Mouse (Mus musculus) liver, postnatal 0 days (tissue): ENCODE data around the gene St7. TPM values are rescaled to one million over a fixed set of nuclear protein-coding genes. Genes with fewer than 3 reads are reported as not detected.

ENCODE experiments used
- ATAC-seq: fragments of 200-750 bp; cut with Nextera tagmentation; 2 replicates; pipeline ENCODE4 v1.8.0; 2017; ENCODE audit warnings: mild to moderate bottlenecking, moderate library complexity
- DNase-seq: peaks from one replicate; pipeline ENCODE4 v3.0.0-alpha.2; 2016
- H3K27ac ChIP-seq: fragments of 300-500 bp; sonication (generic); 2 replicates; pipeline ENCODE4 v1.5.1; 2014; ENCODE audit warnings: antibody characterized with exemption, moderate library complexity, mild to moderate bottlenecking, low read depth
- H3K27me3 ChIP-seq: fragments of 300-500 bp; sonication (generic); 2 replicates; pipeline ENCODE4 v1.6.1; 2014; ENCODE audit warnings: low read length, control low read depth, mixed read lengths; ENCODE audit not compliant: insufficient read depth
- H3K36me3 ChIP-seq: fragments of 300-500 bp; sonication (generic); replicated peaks from 2 replicates; pipeline ENCODE4 v1.6.1; 2014; ENCODE audit warnings: mild to moderate bottlenecking, control low read depth, low read length, moderate library complexity, mixed read lengths; ENCODE audit not compliant: insufficient read depth
- H3K4me1 ChIP-seq: fragments of 300-500 bp; sonication (generic); 2 replicates; pipeline ENCODE4 v1.6.1; 2014; ENCODE audit warnings: antibody characterized with exemption, mild to moderate bottlenecking, control low read depth; ENCODE audit not compliant: insufficient read depth
- H3K4me2 ChIP-seq: fragments of 300-500 bp; sonication (generic); 2 replicates; pipeline ENCODE4 v1.6.1; 2014; ENCODE audit warnings: low read depth, mild to moderate bottlenecking, low read length, moderate library complexity, mixed read lengths
- H3K4me3 ChIP-seq: fragments of 300-500 bp; sonication (generic); 2 replicates; pipeline ENCODE4 v1.5.1; 2014; ENCODE audit warnings: low read depth, low read length
- H3K9ac ChIP-seq: fragments of 300-500 bp; sonication (generic); replicated peaks from 2 replicates; pipeline ENCODE4 v1.6.1; 2014; ENCODE audit warnings: mild to moderate bottlenecking, moderate library complexity
- H3K9me3 ChIP-seq: fragments of 300-500 bp; sonication (generic); 2 replicates; pipeline ENCODE4 v1.6.1; 2016; ENCODE audit warnings: mild to moderate bottlenecking, control low read depth, low read length, mixed read lengths
- CTCF ChIP-seq: sonication (generic); IDR thresholded peaks from 2 replicates; pipeline ENCODE4 v1.5.1; 2016; ENCODE audit warnings: antibody characterized with exemption, low read depth
- EP300 ChIP-seq: IDR thresholded peaks from 2 replicates; pipeline ENCODE4 v1.6.1; 2016; ENCODE audit warnings: antibody characterized with exemption, low read depth, mild to moderate bottlenecking
- WGBS: fragments of 180-500 bp; shearing (Covaris S2); extraction: QIAGEN DNeasy Blood & Tissue Kit; methylation state at CpG from one replicate; pipeline ENCODE4 v1.1.7; 2014; ENCODE audit not compliant: insufficient replicate concordance; 5-methylcytosine and 5-hydroxymethylcytosine counted together
- polyA plus RNA-seq: library from polyadenylated mRNA; unstranded; fragments of >200 nt; fragmentation: Nextera tagmentation; extraction: Ambion mirVana; gene quantifications from 2 replicates; pipeline ENCODE4 v1.2.1, GENCODE M21; 2015

St7 gene
- polyA plus RNA-seq, 1 experiment from 2014 or later, result 11.0 TPM

DNA sequence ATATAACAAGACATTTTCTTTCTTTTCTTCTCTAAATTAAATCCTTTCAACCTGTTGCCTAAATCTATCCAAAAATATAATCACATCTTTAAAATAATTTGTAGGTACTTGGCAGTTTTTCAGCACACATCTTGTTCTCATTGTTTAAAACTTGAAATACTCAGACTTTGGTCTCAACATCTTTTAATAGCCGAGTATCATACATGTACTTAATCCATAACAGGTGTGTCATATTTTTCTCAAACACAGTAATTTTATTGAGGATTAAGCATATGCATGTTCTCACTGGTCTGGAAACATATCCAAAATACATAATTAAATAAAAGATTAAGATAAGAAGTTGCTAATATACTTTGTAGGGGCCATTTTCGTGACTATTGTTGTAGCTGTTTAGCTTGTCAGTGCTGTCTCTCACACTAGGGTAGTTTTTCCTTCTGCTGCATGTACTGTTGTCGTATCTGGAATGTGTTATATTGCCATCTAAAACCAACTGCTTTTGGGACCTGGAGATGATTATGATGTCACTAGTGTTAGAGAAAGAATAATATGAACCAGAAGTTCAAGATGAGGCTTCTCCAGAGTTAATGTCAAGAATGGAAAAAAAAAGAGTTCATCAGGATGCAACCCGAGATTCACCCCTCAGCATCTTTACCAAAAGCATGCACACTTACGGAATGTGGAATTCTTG lies 161.0 kb downstream of the St7 start:
- Histone ChIP-seq H3K27ac (no peak overlapping the region), H3K27me3 (no peaks in the 10 kb centered on the region), H3K9ac (no peak overlapping the region), H3K36me3 (peaks cover 7% of the 10 kb centered on the region; the same call in 1 of the 2 replicates), H3K4me3 (no peak overlapping the region), H3K9me3 (no peaks in the 10 kb centered on the region), H3K4me2 (no peak overlapping the region), H3K4me1 (no peaks in the 10 kb centered on the region)
- WGBS, result 86% methylated on average over 5 of the region's 5 CpGs
- TF ChIP-seq EP300 (no peak), CTCF (no peak)
- DNase-seq (no peak), ATAC-seq (no peak)

GRCm38 (mm10) chr6:17855616-17856015 lies 162.9 kb downstream of the St7 start:
- Histone ChIP-seq H3K9ac (no peak overlapping the region), H3K27ac (no peak overlapping the region), H3K4me3 (no peak overlapping the region), H3K4me2 (no peak overlapping the region), H3K27me3 (no peaks in the 10 kb centered on the region), H3K36me3 (peaks cover 9% of the 10 kb centered on the region; the same call in 1 of the 2 replicates), H3K4me1 (no peaks in the 10 kb centered on the region), H3K9me3 (no peaks in the 10 kb centered on the region)
- DNase-seq (no peak), ATAC-seq (no peak)
- WGBS, result 90% methylated on average over 2 of the region's 2 CpGs
- TF ChIP-seq EP300, result no peak
- no peak for TF ChIP-seq CTCF

DNA sequence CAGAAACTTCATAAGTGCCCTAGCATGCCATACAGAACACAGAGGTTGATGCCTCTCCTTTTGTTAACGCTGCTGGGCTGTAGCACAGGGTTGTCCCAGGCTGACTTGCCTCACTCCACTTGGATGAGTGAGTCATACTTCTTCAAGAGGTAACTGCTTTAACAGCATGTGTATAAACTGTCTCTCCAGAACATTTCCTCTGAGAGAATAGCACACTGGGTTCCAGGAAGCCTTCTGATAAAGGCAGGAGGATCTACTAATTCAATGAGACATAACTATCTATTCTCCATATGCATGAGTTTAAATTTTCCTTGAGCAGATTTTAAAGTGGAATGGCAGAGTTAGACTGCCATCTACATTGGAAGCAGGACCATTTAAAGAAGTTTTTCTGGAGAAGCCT lies 166.8 kb downstream of the St7 start:
- no peak for DNase-seq
- Histone ChIP-seq H3K27me3 (no peaks in the 10 kb centered on the region), H3K4me1 (no peaks in the 10 kb centered on the region), H3K4me3 (no peak overlapping the region), H3K27ac (no peak overlapping the region), H3K36me3 (peaks cover 6% of the 10 kb centered on the region; the same call in 1 of the 2 replicates), H3K9ac (no peak overlapping the region), H3K4me2 (no peak overlapping the region), H3K9me3 (no peaks in the 10 kb centered on the region)
- no peak for ATAC-seq
- 80% methylated on average over 1 of the region's 1 CpGs for WGBS
- no peak for TF ChIP-seq EP300
- TF ChIP-seq CTCF, result no peak

- ATAC-seq (no peak), DNase-seq (no peak)
- H3K4me2 ChIP-seq, result no peak overlapping the region
- no peak overlapping the region for H3K9ac ChIP-seq
- H3K36me3 ChIP-seq, result peaks cover 2% of the 10 kb centered on the region; the same call in 1 of the 2 replicates
- H3K4me3 ChIP-seq, result no peak overlapping the region
- no peak for TF ChIP-seq EP300
- no peak for TF ChIP-seq CTCF
- no peaks in the 10 kb centered on the region for H3K4me1 ChIP-seq
- H3K9me3 ChIP-seq, result no peaks in the 10 kb centered on the region
- 93% methylated on average over 1 of the region's 1 CpGs for WGBS
- no peak overlapping the region for H3K27ac ChIP-seq
- H3K27me3 ChIP-seq, result no peaks in the 10 kb centered on the region
Measured at GRCm38 (mm10) chr6:17860463-17860862, 167.7 kb downstream of the St7 start.

DNA sequence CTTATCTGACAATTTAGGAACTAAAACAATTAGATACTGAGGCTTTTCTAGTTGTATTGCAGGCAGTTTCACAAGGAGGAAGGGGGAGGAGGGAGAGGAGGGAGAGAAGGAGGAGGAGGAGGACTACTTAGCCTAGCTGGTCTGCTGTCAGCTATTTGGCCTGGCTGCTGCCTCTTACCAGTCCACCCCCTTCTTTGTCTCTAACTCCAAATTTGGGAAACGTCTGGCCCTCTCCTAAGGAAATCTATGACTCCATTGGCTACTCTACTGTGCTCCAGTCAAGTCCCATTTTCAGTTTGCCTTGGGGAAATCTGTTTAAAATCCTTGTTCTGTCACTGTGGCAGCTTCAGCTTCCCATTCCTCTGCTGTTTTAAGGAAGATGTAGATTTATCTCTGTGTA lies 175.1 kb downstream of the St7 start:
- ATAC-seq (no peak), DNase-seq (no peak)
- H3K4me3 ChIP-seq, result no peak overlapping the region
- TF ChIP-seq EP300, result no peak
- TF ChIP-seq CTCF, result no peak
- H3K4me1 ChIP-seq, result no peaks in the 10 kb centered on the region
- no peaks in the 10 kb centered on the region for H3K9me3 ChIP-seq
- H3K9ac ChIP-seq, result no peak overlapping the region
- 90% methylated on average over 1 of the region's 1 CpGs for WGBS
- no peak overlapping the region for H3K27ac ChIP-seq
- H3K27me3 ChIP-seq, result no peaks in the 10 kb centered on the region
- no peak overlapping the region for H3K4me2 ChIP-seq
- 0 out of 2 replicates have a peak, but pooled peaks cover 3% of the 10 kb centered on the region for H3K36me3 ChIP-seq

DNA sequence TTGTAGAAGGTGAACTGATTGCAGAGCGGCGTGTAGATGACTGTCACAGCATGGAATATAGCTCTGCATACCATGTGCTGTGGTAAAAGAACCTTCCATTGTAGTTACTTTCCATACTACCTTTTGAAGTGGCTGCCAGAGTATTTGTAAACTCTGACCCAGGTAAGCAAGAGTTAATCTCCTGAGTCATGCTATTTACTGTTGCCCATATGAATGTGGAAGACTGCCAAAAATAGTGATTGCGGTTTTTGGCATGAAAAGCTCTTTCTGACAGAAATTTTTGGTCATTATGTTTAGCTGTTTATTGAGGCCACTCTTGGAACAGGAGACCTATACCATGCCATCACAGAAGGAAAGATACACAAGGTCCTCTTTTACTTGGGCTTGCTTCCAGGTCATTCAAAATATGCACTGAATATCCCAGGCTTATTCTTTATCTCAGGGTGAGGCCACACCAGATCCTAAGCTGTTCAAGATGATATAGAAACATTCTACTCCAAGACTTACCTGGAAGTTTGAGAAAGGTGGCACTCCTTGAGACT lies 179.2 kb downstream of the St7 start:
- no peak for ATAC-seq
- no peaks in the 10 kb centered on the region for H3K27me3 ChIP-seq
- H3K4me3 ChIP-seq, result no peak overlapping the region
- no peak overlapping the region for H3K27ac ChIP-seq
- TF ChIP-seq CTCF (no peak), EP300 (no peak)
- no peak overlapping the region for H3K4me2 ChIP-seq
- H3K4me1 ChIP-seq, result no peaks in the 10 kb centered on the region
- DNase-seq, result no peak
- WGBS, result 80% methylated on average over 3 of the region's 3 CpGs
- no peaks in the 10 kb centered on the region for H3K9me3 ChIP-seq
- H3K9ac ChIP-seq, result no peak overlapping the region
- H3K36me3 ChIP-seq, result 0 out of 2 replicates have a peak, but pooled peaks cover 3% of the 10 kb centered on the region
